Mouse (Mus musculus) lung, adult 2 months (tissue): ENCODE data around the gene Ntn1.

Experiments
- CTCF ChIP-seq: fragments of 200-500 bp; IDR thresholded peaks from 2 replicates; pipeline ENCODE4 v1.5.1; 2011; ENCODE audit warnings: mild to moderate bottlenecking, low read length, control low read depth; ENCODE audit not compliant: insufficient read depth
- POLR2A ChIP-seq: fragments of 200-500 bp; IDR thresholded peaks from 2 replicates; pipeline ENCODE4 v1.6.1; 2011; ENCODE audit warnings: low read depth, mild to moderate bottlenecking, control low read depth, low read length, borderline replicate concordance; ENCODE audit errors: extremely low read depth

DNA sequence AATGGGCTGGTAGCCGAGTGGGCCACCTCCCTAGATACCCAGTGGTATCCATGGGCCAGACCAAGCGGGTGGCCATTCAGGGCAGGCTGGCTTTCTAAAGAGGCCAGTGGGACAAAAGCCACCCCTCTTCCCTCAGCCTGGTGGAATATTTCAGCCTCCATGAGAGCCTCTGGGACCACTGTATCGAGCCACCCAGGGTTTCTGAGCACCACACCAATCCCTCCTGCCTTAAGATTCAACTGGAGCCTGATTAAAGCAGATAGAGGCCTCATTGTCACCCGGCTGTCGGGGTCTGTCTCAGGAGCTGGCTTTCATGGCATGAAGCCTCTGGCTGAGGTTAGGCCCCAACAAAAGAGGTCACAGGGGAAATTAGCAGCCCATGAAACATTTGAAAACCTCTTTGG lies 174.0 kb downstream of the Ntn1 start:
- TF ChIP-seq CTCF (no peak), POLR2A (no peak)
